Mouse (Mus musculus) hindbrain, embryonic 14.5 days (tissue): ENCODE results near the gene Spon1. TPM values are rescaled to one million over a fixed set of nuclear protein-coding genes. Genes with fewer than 3 reads are reported as not detected.
A peak's percentile ranks its signal among the peaks of the same experiment; 100 is the strongest.

Source experiments
- ATAC-seq: fragments of 200-750 bp; cut with Nextera tagmentation; 2 replicates; pipeline ENCODE4 v1.8.0; 2017; ENCODE audit warnings: moderate number of reproducible peaks, mild to moderate bottlenecking, moderate TSS enrichment, moderate library complexity; ENCODE audit not compliant: low FRiP score
- DNase-seq: peaks from one replicate; pipeline ENCODE4 v3.0.0-alpha.2; 2015; ENCODE audit warnings: low spot score
- H3K27ac ChIP-seq: fragments of 300-500 bp; sonication (generic); 2 replicates; pipeline ENCODE4 v1.5.1; 2014; ENCODE audit warnings: mild to moderate bottlenecking, moderate library complexity
- H3K27me3 ChIP-seq: fragments of 300-500 bp; sonication (generic); 2 replicates; pipeline ENCODE4 v1.6.1; 2014; ENCODE audit warnings: mild to moderate bottlenecking, low read length, mixed read lengths; ENCODE audit not compliant: control insufficient read depth, insufficient read depth
- H3K36me3 ChIP-seq: fragments of 300-500 bp; sonication (generic); replicated peaks from 2 replicates; pipeline ENCODE4 v1.6.1; 2014; ENCODE audit not compliant: control insufficient read depth, insufficient read depth
- H3K4me1 ChIP-seq: fragments of 300-500 bp; sonication (generic); replicated peaks from 2 replicates; pipeline ENCODE4 v1.6.1; 2014; ENCODE audit warnings: antibody characterized with exemption, low read length, mixed read lengths; ENCODE audit not compliant: control insufficient read depth, insufficient read depth
- H3K4me2 ChIP-seq: fragments of 300-500 bp; sonication (generic); replicated peaks from 2 replicates; pipeline ENCODE4 v1.6.1; 2014; ENCODE audit warnings: mild to moderate bottlenecking, moderate library complexity
- H3K4me3 ChIP-seq: fragments of 300-500 bp; sonication (generic); replicated peaks from 2 replicates; pipeline ENCODE4 v1.5.1; 2014; ENCODE audit warnings: mild to moderate bottlenecking, low read length
- H3K9ac ChIP-seq: fragments of 300-500 bp; sonication (generic); 2 replicates; pipeline ENCODE4 v1.6.1; 2014
- H3K9me3 ChIP-seq: fragments of 300-500 bp; sonication (generic); 2 replicates; pipeline ENCODE4 v1.6.1; 2016; ENCODE audit warnings: low read length; ENCODE audit not compliant: control insufficient read depth
- WGBS: fragments of 180-500 bp; shearing (Covaris S2); extraction: QIAGEN DNeasy Blood & Tissue Kit; methylation state at CpG from one replicate; pipeline ENCODE4 v1.1.7; 2014; 5-methylcytosine and 5-hydroxymethylcytosine counted together
- polyA plus RNA-seq: library from polyadenylated mRNA; unstranded; fragments of >200 nt; fragmentation: Nextera tagmentation; extraction: Ambion mirVana; gene quantifications from 2 replicates; pipeline ENCODE4 v1.2.1, GENCODE M21; 2014

The Spon1 gene
- polyA plus RNA-seq, 1 experiment from 2014 or later: 90.5 TPM

GRCm38 (mm10) chr7:114063534-114063933 is 297.7 kb downstream of the Spon1 start:
- H3K9me3 ChIP-seq: no peaks in the 10 kb centered on the region
- no peak overlapping the region for H3K4me2 ChIP-seq
- H3K27ac ChIP-seq: no peak overlapping the region
- H3K4me1 ChIP-seq: peaks cover 9% of the 10 kb centered on the region; the same call in 1 of the 2 replicates
- ATAC-seq (no peak), DNase-seq (no peak)
- no peak overlapping the region for H3K4me3 ChIP-seq
- H3K9ac ChIP-seq: no peak overlapping the region
- no peaks in the 10 kb centered on the region for H3K36me3 ChIP-seq
- no peaks in the 10 kb centered on the region for H3K27me3 ChIP-seq
- 70% methylated on average over 8 of the region's 8 CpGs for WGBS

GRCm38 (mm10) chr7:114063966-114064365 is 298.2 kb downstream of the Spon1 start:
- Histone ChIP-seq H3K4me2 (no peak overlapping the region), H3K9ac (no peak overlapping the region), H3K27me3 (no peaks in the 10 kb centered on the region), H3K27ac (no peak overlapping the region), H3K36me3 (no peaks in the 10 kb centered on the region), H3K4me1 (peaks cover 9% of the 10 kb centered on the region; the same call in 1 of the 2 replicates), H3K4me3 (no peak overlapping the region), H3K9me3 (no peaks in the 10 kb centered on the region)
- ATAC-seq: no peak
- no peak for DNase-seq
- WGBS: 88% methylated on average over 6 of the region's 6 CpGs

- DNase-seq (no peak), ATAC-seq (no peak)
- no peak overlapping the region for H3K4me2 ChIP-seq
- H3K27me3 ChIP-seq: no peaks in the 10 kb centered on the region
- H3K9me3 ChIP-seq: no peaks in the 10 kb centered on the region
- H3K36me3 ChIP-seq: no peaks in the 10 kb centered on the region
- H3K27ac ChIP-seq: no peak overlapping the region
- H3K4me3 ChIP-seq: no peak overlapping the region
- WGBS: 49% methylated on average over 11 of the region's 11 CpGs
- peaks cover 9% of the 10 kb centered on the region; the same call in 1 of the 2 replicates for H3K4me1 ChIP-seq
- H3K9ac ChIP-seq: no peak overlapping the region
These were observed 299.8 kb downstream of the Spon1 start for GRCm38 (mm10) chr7:114065407-114066185.

- peak overlapping the region; percentile 10; the same call in 1 of the 2 replicates for H3K9ac ChIP-seq
- WGBS: 6% methylated on average over 14 of the region's 14 CpGs
- ATAC-seq (peak; percentile 80; the same call in 1 of the 2 replicates), DNase-seq (peak; percentile 83)
- peaks cover 14% of the 10 kb centered on the region; the same call in 1 of the 2 replicates for H3K4me1 ChIP-seq
- H3K4me3 ChIP-seq: peak overlapping the region; percentile 15; the same call in 1 of the 2 replicates
- peak overlapping the region; percentile 36 for H3K4me2 ChIP-seq
- no peaks in the 10 kb centered on the region for H3K27me3 ChIP-seq
- no peak overlapping the region for H3K27ac ChIP-seq
- no peaks in the 10 kb centered on the region for H3K9me3 ChIP-seq
- no peaks in the 10 kb centered on the region for H3K36me3 ChIP-seq
These were observed 300.9 kb downstream of the Spon1 start for GRCm38 (mm10) chr7:114066529-114067178.

- 78% methylated on average over 11 of the region's 11 CpGs for whole genome bisulfite sequencing
- no peaks in the 10 kb centered on the region for H3K36me3 ChIP-seq
- no peak for ATAC-seq
These were observed 303.2 kb downstream of the Spon1 start for GRCm38 (mm10) chr7:114068956-114069533.

GRCm38 (mm10) chr7:114069726-114070457 is 304.1 kb downstream of the Spon1 start:
- DNase-seq (no peak), ATAC-seq (no peak)
- Histone ChIP-seq H3K9ac (no peak overlapping the region), H3K27me3 (no peaks in the 10 kb centered on the region), H3K4me2 (no peak overlapping the region), H3K9me3 (no peaks in the 10 kb centered on the region), H3K36me3 (no peaks in the 10 kb centered on the region), H3K27ac (no peak overlapping the region), H3K4me1 (peaks cover 18% of the 10 kb centered on the region; the same call in 1 of the 2 replicates), H3K4me3 (no peak overlapping the region)
- WGBS: 84% methylated on average over 11 of the region's 11 CpGs

More at GRCm38 (mm10) chr7:114068956-114069533, 303.2 kb downstream of the Spon1 start:
- Histone ChIP-seq H3K4me2 (no peak overlapping the region), H3K27me3 (no peaks in the 10 kb centered on the region), H3K27ac (no peak overlapping the region), H3K4me3 (no peak overlapping the region), H3K4me1 (peaks cover 18% of the 10 kb centered on the region; the same call in 1 of the 2 replicates), H3K9ac (no peak overlapping the region), H3K9me3 (no peaks in the 10 kb centered on the region)
- no peak for DNase-seq

- WGBS: 92% methylated on average over 3 of the region's 3 CpGs
- H3K36me3 ChIP-seq: no peaks in the 10 kb centered on the region
These were observed 304.7 kb downstream of the Spon1 start for GRCm38 (mm10) chr7:114070458-114070840.

GRCm38 (mm10) chr7:114071395-114071794 is 305.6 kb downstream of the Spon1 start:
- H3K4me2 ChIP-seq: no peak overlapping the region
- H3K9me3 ChIP-seq: no peaks in the 10 kb centered on the region

More at GRCm38 (mm10) chr7:114070458-114070840, 304.7 kb downstream of the Spon1 start:
- H3K4me2 ChIP-seq: no peak overlapping the region
- H3K27me3 ChIP-seq: no peaks in the 10 kb centered on the region
- DNase-seq: no peak
- no peak for ATAC-seq
- no peak overlapping the region for H3K4me3 ChIP-seq
- H3K9me3 ChIP-seq: no peaks in the 10 kb centered on the region
- no peak overlapping the region for H3K9ac ChIP-seq
- peaks cover 18% of the 10 kb centered on the region; the same call in 1 of the 2 replicates for H3K4me1 ChIP-seq
- H3K27ac ChIP-seq: no peak overlapping the region

More at GRCm38 (mm10) chr7:114071395-114071794, 305.6 kb downstream of the Spon1 start:
- ATAC-seq (no peak), DNase-seq (no peak)
- no peak overlapping the region for H3K9ac ChIP-seq
- WGBS: 64% methylated on average over 5 of the region's 5 CpGs
- peaks cover 13% of the 10 kb centered on the region; the same call in 1 of the 2 replicates for H3K4me1 ChIP-seq
- no peaks in the 10 kb centered on the region for H3K27me3 ChIP-seq
- H3K27ac ChIP-seq: no peak overlapping the region
- no peak overlapping the region for H3K4me3 ChIP-seq
- no peaks in the 10 kb centered on the region for H3K36me3 ChIP-seq
